Mouse (Mus musculus) cerebellum, postnatal 25 days (tissue): ENCODE data around the gene Adamts18.

Source experiments
- DNase-seq, 2 experiments: peaks; one replicate each; pipeline ENCODE4 v3.0.0; 2021; ENCODE audit warnings: mixed read lengths in 2 of 2

Adamts18 gene

GRCm38 (mm10) chr8:113656681-113657298, 191.7 kb downstream of the Adamts18 start:
- no peak for DNase-seq

- DNase-seq: no peak
These were observed 192.4 kb downstream of the Adamts18 start for GRCm38 (mm10) chr8:113656154-113656553.

GRCm38 (mm10) chr8:113653151-113653550, 195.4 kb downstream of the Adamts18 start:
- DNase-seq: no peak

- DNase-seq: no peak
These were observed 196.1 kb downstream of the Adamts18 start for GRCm38 (mm10) chr8:113652450-113652849.
